Mouse (Mus musculus) G1E (cell line): ENCODE results near the gene Tex13c2.

Experiments used
- CTCF ChIP-seq: IDR thresholded peaks from 2 replicates; pipeline ENCODE4 v1.5.1; 2012; ENCODE audit warnings: low read depth, low read length, inconsistent platforms, mixed read lengths
- GATA1 ChIP-seq: IDR thresholded peaks from 2 replicates; pipeline ENCODE4 v1.6.1; 2012; ENCODE audit warnings: borderline replicate concordance, low read length, inconsistent platforms, mixed read lengths

DNA sequence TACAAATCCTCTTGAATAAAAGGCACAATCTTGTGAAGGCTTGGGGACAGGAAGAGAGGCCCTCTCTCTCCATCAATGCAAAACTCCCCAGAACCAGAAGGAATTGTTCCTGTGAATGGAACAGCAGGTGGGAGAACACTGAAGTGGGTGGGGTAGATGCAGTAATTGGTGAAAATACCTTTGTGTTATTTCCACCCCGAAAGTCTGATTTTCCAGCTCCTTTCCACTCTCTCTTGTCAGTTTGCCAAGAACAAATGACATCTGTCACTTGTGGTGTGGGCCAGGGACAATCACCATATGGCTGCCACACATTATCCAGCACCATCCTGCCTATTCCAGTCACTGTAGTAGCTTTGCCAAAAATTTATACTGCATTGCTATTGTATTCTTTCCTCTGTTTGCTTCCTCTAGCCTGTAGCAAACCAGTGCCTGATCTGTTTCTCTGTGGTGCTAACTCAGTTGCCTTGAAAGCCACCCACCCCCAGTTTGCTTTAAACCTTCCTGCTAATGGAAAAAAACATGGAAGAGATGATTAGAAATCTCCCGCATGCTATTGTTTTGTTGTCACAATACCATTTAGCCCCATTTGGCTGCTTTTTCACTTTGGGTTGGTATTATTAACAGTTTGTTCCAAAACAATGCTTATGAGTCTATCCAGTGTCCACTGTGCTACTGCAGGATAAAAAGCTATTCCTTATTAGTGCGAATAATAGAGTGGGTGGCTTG is 50.7 kb downstream of the Tex13c2 start:
- TF ChIP-seq CTCF (no peak), GATA1 (no peak)
